In genomic region chr11:57297376-57297775, GRCm38 (mm10) we compare ENCODE assay signal across 24 mouse cellular contexts.
A peak's percentile ranks its signal among the peaks of the same experiment; 100 is the strongest.
DNase-seq lines count a peak whose midpoint lies in the region; ATAC-seq lines count a peak whose summit lies in the region.
"Had no signal": no experiment of that assay in that cellular context is flagged by ENCODE, and none has a peak within 500 bp of the region (broad histone marks: within the 10 kb centered on the region; RNA-seq: fewer than 3 reads in every experiment).

No protein-coding gene starts in this region.

- H3K9ac ChIP-seq in forebrain, embryonic 14.5 days (ENCODE audit: low read length): no peak overlapping the region
- H3K9ac ChIP-seq in forebrain, embryonic 11.5 days (ENCODE audit: low read length): no peak overlapping the region
- no peak overlapping the region for H3K9ac ChIP-seq in midbrain, embryonic 13.5 days (replicated peaks)
- H3K9ac ChIP-seq in midbrain, embryonic 11.5 days (ENCODE audit: low read length): no peak overlapping the region
- H3K9ac ChIP-seq: embryonic facial prominence, embryonic 15.5 days; heart, embryonic 15.5 days; hindbrain, embryonic 15.5 days; limb, embryonic 15.5 days; liver, embryonic 14.5 days; lung, embryonic 14.5 days had no signal

- peak overlapping the region; percentile 60; the same call in 1 of the 2 replicates for H3K27ac ChIP-seq in forebrain, embryonic 14.5 days (ENCODE audit: low read depth, low read length)
- no peak overlapping the region for H3K27ac ChIP-seq in forebrain, embryonic 11.5 days (ENCODE audit: low read depth, low read length)
- H3K27ac ChIP-seq in midbrain, embryonic 13.5 days: peak overlapping the region; percentile 74
- no peak overlapping the region; the same call in 1 of the 2 replicates for H3K27ac ChIP-seq in midbrain, embryonic 11.5 days (ENCODE audit: low read depth, low read length)
- H3K27ac ChIP-seq: embryonic facial prominence, embryonic 15.5 days; heart, embryonic 15.5 days; hindbrain, embryonic 15.5 days; left cerebral cortex, adult 2 months; limb, embryonic 15.5 days; liver, embryonic 14.5 days had no signal

- H3K9me3 ChIP-seq in forebrain, embryonic 14.5 days (replicated peaks; ENCODE audit: control insufficient read depth, low read length): no peaks in the 10 kb centered on the region
- no peaks in the 10 kb centered on the region for H3K9me3 ChIP-seq in forebrain, embryonic 11.5 days (ENCODE audit: control insufficient read depth, low read length)
- no peaks in the 10 kb centered on the region for H3K9me3 ChIP-seq in midbrain, embryonic 13.5 days
- no peaks in the 10 kb centered on the region for H3K9me3 ChIP-seq in midbrain, embryonic 11.5 days (ENCODE audit: control insufficient read depth, low read length)
- H3K9me3 ChIP-seq: embryonic facial prominence, embryonic 15.5 days; heart, embryonic 15.5 days; hindbrain, embryonic 15.5 days; limb, embryonic 15.5 days had no signal

- DNase-seq in adrenal gland, adult 2 months: peak; percentile 32
- DNase-seq in adrenal gland, adult 18-20 months (ENCODE audit: low spot score in 2 of 2): no peak
- DNase-seq in forebrain, embryonic 14.5 days (ENCODE audit: low spot score): no peak
- no peak for DNase-seq in forebrain, embryonic 11.5 days (ENCODE audit: low spot score)
- no peak for DNase-seq in midbrain, embryonic 11.5 days (ENCODE audit: low spot score, missing footprints)
- DNase-seq in thymus, postnatal 4 days: no peak
- DNase-seq: cerebellum, adult 11 months; cerebellum, adult 9-11 months; heart, postnatal 36 days; kidney, adult 9 months; kidney, postnatal 14 days; left cerebral cortex, postnatal 4 days; lung, embryonic 14.5 days; right cerebral cortex, adult 18-20 months; right cerebral cortex, postnatal 4 days; thymus, postnatal 14 days had no signal

- no peaks in the 10 kb centered on the region for H3K4me1 ChIP-seq in forebrain, embryonic 14.5 days (ENCODE audit: control insufficient read depth, insufficient read depth, low read length)
- no peaks in the 10 kb centered on the region for H3K4me1 ChIP-seq in forebrain, embryonic 11.5 days (replicated peaks; ENCODE audit: control insufficient read depth, insufficient read depth, low read length)
- H3K4me1 ChIP-seq in midbrain, embryonic 13.5 days (replicated peaks): peaks cover 23% of the 10 kb centered on the region
- peaks cover 10% of the 10 kb centered on the region; the same call in 1 of the 2 replicates for H3K4me1 ChIP-seq in midbrain, embryonic 11.5 days (ENCODE audit: control insufficient read depth, insufficient read depth, low read length)
- H3K4me1 ChIP-seq: embryonic facial prominence, embryonic 15.5 days; heart, embryonic 15.5 days; limb, embryonic 15.5 days had no signal

- no peaks in the 10 kb centered on the region for H3K27me3 ChIP-seq in forebrain, embryonic 14.5 days (replicated peaks; ENCODE audit: control insufficient read depth, insufficient read depth, low read length)
- no peaks in the 10 kb centered on the region for H3K27me3 ChIP-seq in forebrain, embryonic 11.5 days (ENCODE audit: control insufficient read depth, insufficient read depth, low read length)
- no peaks in the 10 kb centered on the region for H3K27me3 ChIP-seq in midbrain, embryonic 13.5 days
- H3K27me3 ChIP-seq in midbrain, embryonic 11.5 days (ENCODE audit: control insufficient read depth, insufficient read depth, low read length): no peaks in the 10 kb centered on the region
- H3K27me3 ChIP-seq: embryonic facial prominence, embryonic 15.5 days; heart, embryonic 15.5 days; hindbrain, embryonic 15.5 days; limb, embryonic 15.5 days had no signal

- no peak for ATAC-seq in forebrain, embryonic 14.5 days
- no peak for ATAC-seq in forebrain, embryonic 11.5 days (replicated peaks; ENCODE audit: low FRiP score)
- ATAC-seq in midbrain, embryonic 13.5 days: no peak
- no peak for ATAC-seq in midbrain, embryonic 11.5 days (ENCODE audit: low FRiP score)
- ATAC-seq: intestine, embryonic 16.5 days had no signal

- 96% methylated on average over 8 of the region's 8 CpGs for WGBS in forebrain, embryonic 14.5 days
- WGBS in forebrain, embryonic 11.5 days: 89% methylated on average over 8 of the region's 8 CpGs
- WGBS in midbrain, embryonic 13.5 days: 89% methylated on average over 8 of the region's 8 CpGs
- WGBS in midbrain, embryonic 11.5 days: 92% methylated on average over 8 of the region's 8 CpGs

- no peaks in the 10 kb centered on the region for H3K36me3 ChIP-seq in forebrain, embryonic 14.5 days (ENCODE audit: control insufficient read depth, insufficient read depth, low read length)
- no peaks in the 10 kb centered on the region for H3K36me3 ChIP-seq in forebrain, embryonic 11.5 days (ENCODE audit: control insufficient read depth, insufficient read depth, low read length)
- no peaks in the 10 kb centered on the region; the same call in 1 of the 2 replicates for H3K36me3 ChIP-seq in midbrain, embryonic 13.5 days
- H3K36me3 ChIP-seq in midbrain, embryonic 11.5 days (ENCODE audit: control insufficient read depth, insufficient read depth, low read length): no peaks in the 10 kb centered on the region
- H3K36me3 ChIP-seq: embryonic facial prominence, embryonic 15.5 days; heart, embryonic 15.5 days; hindbrain, embryonic 15.5 days; limb, embryonic 15.5 days had no signal

- H3K4me2 ChIP-seq in forebrain, embryonic 14.5 days (ENCODE audit: low read length): no peak overlapping the region
- H3K4me2 ChIP-seq in forebrain, embryonic 11.5 days (ENCODE audit: low read depth, low read length, severe bottlenecking): no peak overlapping the region
- H3K4me2 ChIP-seq in midbrain, embryonic 13.5 days (replicated peaks): no peak overlapping the region
- no peak overlapping the region for H3K4me2 ChIP-seq in midbrain, embryonic 11.5 days
- H3K4me2 ChIP-seq: embryonic facial prominence, embryonic 15.5 days; heart, embryonic 15.5 days; hindbrain, embryonic 15.5 days; limb, embryonic 15.5 days; lung, embryonic 14.5 days had no signal

- H3K4me3 ChIP-seq in forebrain, embryonic 14.5 days (ENCODE audit: low read depth, low read length): no peak overlapping the region
- no peak overlapping the region for H3K4me3 ChIP-seq in forebrain, embryonic 11.5 days (ENCODE audit: low read depth, low read length)
- no peak overlapping the region for H3K4me3 ChIP-seq in midbrain, embryonic 13.5 days (replicated peaks)
- H3K4me3 ChIP-seq in midbrain, embryonic 11.5 days (ENCODE audit: low read depth, low read length): no peak overlapping the region
- H3K4me3 ChIP-seq: embryonic facial prominence, embryonic 15.5 days; heart, embryonic 15.5 days; hindbrain, embryonic 15.5 days; left cerebral cortex, adult 2 months; limb, embryonic 15.5 days had no signal

Comparison
In these comparisons a context has a peak if more than half of its experiments do, and no peak if none do; other contexts are left out.
1. H3K27ac ChIP-seq: peak in forebrain, embryonic 14.5 days (single experiment) and midbrain, embryonic 13.5 days (single experiment); none in forebrain, embryonic 11.5 days (single experiment) and midbrain, embryonic 11.5 days (single experiment).